Mouse (Mus musculus) brain, adult 2 months (tissue): ENCODE measurements at regions not wholly inside any gene's neighbourhood (a gene's known extent, or its start where the extent isn't known, plus 50 kb on each side); places are given as distances from the start of the nearest gene placed in this dataset.

ENCODE experiments used
- DNase-seq: peaks from one replicate; pipeline ENCODE4 v3.0.0; 2011; ENCODE audit warnings: low read depth, low spot score

GRCm38 (mm10) chr12:47755227-47755626 is 936.5 kb upstream of the Nova1 start:
- DNase-seq = no peak

- peak; percentile 31 for DNase-seq
These were observed 923.1 kb upstream of the Nova1 start for GRCm38 (mm10) chr12:47741744-47742280.

GRCm38 (mm10) chr12:47700190-47700589 is 881.5 kb upstream of the Nova1 start:
- no peak for DNase-seq

- DNase-seq = peak; percentile 36
These were observed 851.7 kb upstream of the Nova1 start for GRCm38 (mm10) chr12:47670457-47670856.
